Mouse (Mus musculus): Measurements from ENCODE around the gene Gm45713. TPM values are rescaled to one million over a fixed set of nuclear protein-coding genes. Genes with fewer than 3 reads are reported as not detected.
"Not testable (repeated sequence)": the region's sequence is repeated elsewhere in the genome, so short reads cannot be mapped to it uniquely, and the experiment has no call there.

Gm45713 gene
- polyA plus RNA-seq, 1 experiment: 0.08 TPM

- TF ChIP-seq POLR2A (IDR thresholded peaks at IDR 0.05; ENCODE audit: extremely low read depth, insufficient read depth, low read length): no peak
- TF ChIP-seq CTCF (IDR thresholded peaks at IDR 0.05; ENCODE audit: extremely low read depth, insufficient read depth, low read length): no peak
- Histone ChIP-seq H3K4me3 (ENCODE audit: insufficient read depth, low read length) (no peak overlapping the region), H3K4me1 (ENCODE audit: control insufficient read depth, insufficient read depth, low read length) (peaks cover 2% of the 10 kb centered on the region; the same call in 1 of the 2 replicates), H3K27ac (ENCODE audit: insufficient read depth, low read length) (no peak overlapping the region)
Observed at GRCm38 (mm10) chr7:45157459-45157858, 21.4 kb upstream of the Gm45713 start.

- no peaks in the 10 kb centered on the region for H3K4me1 ChIP-seq (ENCODE audit: control insufficient read depth, insufficient read depth, low read length)
- H3K27ac ChIP-seq (ENCODE audit: insufficient read depth, low read length): no peak overlapping the region
- TF ChIP-seq CTCF (IDR thresholded peaks at IDR 0.05; ENCODE audit: extremely low read depth, insufficient read depth, low read length) (no peak), POLR2A (IDR thresholded peaks at IDR 0.05; ENCODE audit: extremely low read depth, insufficient read depth, low read length) (no peak)
- H3K4me3 ChIP-seq (ENCODE audit: insufficient read depth, low read length): no peak overlapping the region
Observed at GRCm38 (mm10) chr7:45156206-45156605, 20.2 kb upstream of the Gm45713 start.

- TF ChIP-seq POLR2A (IDR thresholded peaks at IDR 0.05; ENCODE audit: extremely low read depth, insufficient read depth, low read length) (no peak), CTCF (IDR thresholded peaks at IDR 0.05; ENCODE audit: extremely low read depth, insufficient read depth, low read length) (no peak)
- Histone ChIP-seq H3K27ac (ENCODE audit: insufficient read depth, low read length) (no peak overlapping the region), H3K4me3 (ENCODE audit: insufficient read depth, low read length) (no peak overlapping the region), H3K4me1 (ENCODE audit: control insufficient read depth, insufficient read depth, low read length) (peaks cover 2% of the 10 kb centered on the region; the same call in 1 of the 2 replicates)
Observed at GRCm38 (mm10) chr7:45155590-45155989, 19.6 kb upstream of the Gm45713 start.

- Histone ChIP-seq H3K4me3 (ENCODE audit: insufficient read depth, low read length) (peak overlapping the region; percentile 88), H3K27ac (ENCODE audit: insufficient read depth, low read length) (no peak overlapping the region), H3K4me1 (ENCODE audit: control insufficient read depth, insufficient read depth, low read length) (peaks cover 2% of the 10 kb centered on the region; the same call in 1 of the 2 replicates)
- peak; percentile 26; the same call in 1 of the 2 replicates for TF ChIP-seq CTCF (IDR thresholded peaks at IDR 0.05; ENCODE audit: extremely low read depth, insufficient read depth, low read length)
- TF ChIP-seq POLR2A (IDR thresholded peaks at IDR 0.05; ENCODE audit: extremely low read depth, insufficient read depth, low read length): no peak
Observed at GRCm38 (mm10) chr7:45154993-45155514, 19.0 kb upstream of the Gm45713 start.

GRCm38 (mm10) chr7:45154096-45154992 lies 18.3 kb upstream of the Gm45713 start, which contains the start of the genes Pih1d1 and Aldh16a1:
Pih1d1 (plus strand) TSS chr7:45154303.
Aldh16a1 (minus strand) TSS chr7:45154584.
- Histone ChIP-seq H3K4me1 (ENCODE audit: control insufficient read depth, insufficient read depth, low read length) (peaks cover 2% of the 10 kb centered on the region; the same call in 1 of the 2 replicates), H3K4me3 (ENCODE audit: insufficient read depth, low read length) (peak within 1 kb of the TSS; percentile 88), H3K27ac (ENCODE audit: insufficient read depth, low read length) (peak within 1 kb of the TSS; percentile 96)
- TF ChIP-seq POLR2A (IDR thresholded peaks at IDR 0.05; ENCODE audit: extremely low read depth, insufficient read depth, low read length) (peak; percentile 89), CTCF (IDR thresholded peaks at IDR 0.05; ENCODE audit: extremely low read depth, insufficient read depth, low read length) (0 out of 2 replicates have a peak, but pooled peaks have one; percentile 0)

- Histone ChIP-seq H3K27ac (ENCODE audit: insufficient read depth, low read length) (peak overlapping the region; percentile 85), H3K4me1 (ENCODE audit: control insufficient read depth, insufficient read depth, low read length) (peaks cover 2% of the 10 kb centered on the region; the same call in 1 of the 2 replicates), H3K4me3 (ENCODE audit: insufficient read depth, low read length) (peak overlapping the region; percentile 88)
- TF ChIP-seq POLR2A (IDR thresholded peaks at IDR 0.05; ENCODE audit: extremely low read depth, insufficient read depth, low read length) (no peak), CTCF (IDR thresholded peaks at IDR 0.05; ENCODE audit: extremely low read depth, insufficient read depth, low read length) (no peak)
Observed at GRCm38 (mm10) chr7:45153586-45153985, 17.6 kb upstream of the Gm45713 start.

GRCm38 (mm10) chr7:45153052-45153451 lies 17.0 kb upstream of the Gm45713 start:
- H3K4me1 ChIP-seq (ENCODE audit: control insufficient read depth, insufficient read depth, low read length): not testable (repeated sequence)

GRCm38 (mm10) chr7:45151303-45151702 lies 15.3 kb upstream of the Gm45713 start:
- no peak overlapping the region for H3K27ac ChIP-seq (ENCODE audit: insufficient read depth, low read length)
- no peak overlapping the region for H3K4me3 ChIP-seq (ENCODE audit: insufficient read depth, low read length)
- H3K4me1 ChIP-seq (ENCODE audit: control insufficient read depth, insufficient read depth, low read length): peaks cover 2% of the 10 kb centered on the region; the same call in 1 of the 2 replicates
- TF ChIP-seq POLR2A (IDR thresholded peaks at IDR 0.05; ENCODE audit: extremely low read depth, insufficient read depth, low read length) (no peak), CTCF (IDR thresholded peaks at IDR 0.05; ENCODE audit: extremely low read depth, insufficient read depth, low read length) (no peak)

More at GRCm38 (mm10) chr7:45153052-45153451, 17.0 kb upstream of the Gm45713 start:
- not testable (repeated sequence) for H3K27ac ChIP-seq (ENCODE audit: insufficient read depth, low read length); H3K4me3 ChIP-seq (ENCODE audit: insufficient read depth, low read length)

- Histone ChIP-seq H3K4me3 (ENCODE audit: insufficient read depth, low read length) (no peak overlapping the region), H3K27ac (ENCODE audit: insufficient read depth, low read length) (no peak overlapping the region), H3K4me1 (ENCODE audit: control insufficient read depth, insufficient read depth, low read length) (peaks cover 2% of the 10 kb centered on the region; the same call in 1 of the 2 replicates)
- TF ChIP-seq POLR2A (IDR thresholded peaks at IDR 0.05; ENCODE audit: extremely low read depth, insufficient read depth, low read length): no peak
- TF ChIP-seq CTCF (IDR thresholded peaks at IDR 0.05; ENCODE audit: extremely low read depth, insufficient read depth, low read length): no peak
Observed at GRCm38 (mm10) chr7:45150321-45150720, 14.3 kb upstream of the Gm45713 start.
